Mouse (Mus musculus): Measurements from ENCODE around the gene Stox1. TPM values are rescaled to one million over a fixed set of nuclear protein-coding genes. Genes with fewer than 3 reads are reported as not detected.

Stox1 gene
- polyA plus RNA-seq, 1 experiment from 2014 or later = 1.4 TPM

DNA sequence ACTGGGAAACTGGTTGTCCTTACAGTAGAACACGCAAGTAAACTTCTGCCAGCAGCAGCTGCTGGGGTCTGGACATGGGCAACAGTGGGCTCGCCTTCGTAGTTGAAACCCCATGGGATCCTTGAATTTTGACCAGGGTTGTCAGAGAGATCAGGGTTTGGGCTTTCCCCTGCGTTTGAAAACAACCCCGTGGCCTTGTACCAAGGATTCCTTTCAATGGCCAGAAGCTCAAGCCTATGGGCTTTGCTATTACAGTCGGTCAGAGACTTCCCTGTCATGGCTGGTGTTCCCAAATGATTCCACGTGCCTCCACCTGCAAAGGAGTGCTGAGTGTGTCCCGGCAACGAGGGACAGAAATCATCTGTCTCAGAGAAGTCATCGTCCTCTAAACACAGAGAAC lies 61.8 kb downstream of the Stox1 start:
- Histone ChIP-seq H3K9me3 (no peaks in the 10 kb centered on the region), H3K4me1 (0 out of 2 replicates have a peak, but pooled peaks cover 3% of the 10 kb centered on the region), H3K36me3 (no peaks in the 10 kb centered on the region), H3K4me2 (no peak overlapping the region), H3K27ac (no peak overlapping the region), H3K9ac (no peak overlapping the region), H3K27me3 (no peaks in the 10 kb centered on the region), H3K4me3 (no peak overlapping the region)
- ATAC-seq (ENCODE audit: insufficient number of reproducible peaks, low FRiP score, low TSS enrichment, low read depth) = no peak
- WGBS = 78% methylated on average over 10 of the region's 10 CpGs

DNA sequence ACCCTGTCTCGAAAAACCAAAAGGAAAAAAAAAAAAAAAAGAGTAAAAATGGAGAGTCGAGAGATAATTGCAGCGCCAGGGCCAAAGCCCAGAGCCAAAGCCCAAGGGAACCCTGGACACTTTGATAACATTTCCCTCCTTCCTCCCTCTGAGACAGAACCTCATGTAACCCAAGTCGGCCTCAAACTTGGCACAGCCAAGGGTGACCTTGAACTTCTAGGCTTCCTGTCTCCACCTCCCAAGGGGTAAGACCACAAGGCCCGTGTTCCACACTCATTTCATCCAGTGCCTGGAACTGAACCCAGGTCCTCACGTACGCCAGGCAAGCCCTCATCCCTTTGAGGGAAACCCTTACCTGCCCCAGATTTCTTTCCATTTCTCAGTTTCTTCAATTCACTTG lies 69.2 kb downstream of the Stox1 start:
- no peak overlapping the region for H3K9ac ChIP-seq
- no peaks in the 10 kb centered on the region for H3K27me3 ChIP-seq
- peaks cover 3% of the 10 kb centered on the region; the same call in 1 of the 2 replicates for H3K4me1 ChIP-seq
- no peaks in the 10 kb centered on the region for H3K9me3 ChIP-seq
- WGBS = 79% methylated on average over 7 of the region's 7 CpGs
- no peak for ATAC-seq (ENCODE audit: insufficient number of reproducible peaks, low FRiP score, low TSS enrichment, low read depth)
- H3K36me3 ChIP-seq = no peaks in the 10 kb centered on the region
- no peak overlapping the region for H3K27ac ChIP-seq
- no peak overlapping the region for H3K4me2 ChIP-seq
- H3K4me3 ChIP-seq = no peak overlapping the region

DNA sequence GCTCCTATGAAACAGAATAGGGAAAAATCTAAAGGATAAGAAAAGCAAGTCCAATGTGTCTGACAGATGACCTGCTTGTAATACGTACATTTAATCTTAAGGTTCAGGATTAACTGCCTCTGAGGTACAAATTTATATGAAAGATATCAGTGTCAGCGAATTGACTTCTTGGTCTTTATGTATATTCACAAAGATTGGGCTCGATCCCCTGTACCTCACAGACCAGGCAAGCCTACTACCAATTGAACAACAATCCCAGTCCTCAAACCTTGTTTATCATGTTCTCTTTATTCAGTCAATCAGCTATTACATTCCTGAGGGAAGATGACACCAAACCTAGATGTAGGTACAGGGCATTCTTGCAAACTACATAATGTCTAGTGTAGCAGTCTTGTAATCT lies 74.0 kb downstream of the Stox1 start:
- H3K36me3 ChIP-seq = peaks cover 5% of the 10 kb centered on the region; the same call in 1 of the 2 replicates
- no peaks in the 10 kb centered on the region for H3K9me3 ChIP-seq
- H3K27ac ChIP-seq = peak overlapping the region; percentile 96
- ATAC-seq (ENCODE audit: insufficient number of reproducible peaks, low FRiP score, low TSS enrichment, low read depth) = no peak
- H3K4me3 ChIP-seq = peak overlapping the region; percentile 94
- WGBS = 18% methylated on average over 3 of the region's 3 CpGs
- H3K4me2 ChIP-seq = peak overlapping the region; percentile 50
- H3K9ac ChIP-seq = peak overlapping the region; percentile 24
- H3K27me3 ChIP-seq = no peaks in the 10 kb centered on the region
- H3K4me1 ChIP-seq = peaks cover 9% of the 10 kb centered on the region; the same call in 1 of the 2 replicates

DNA sequence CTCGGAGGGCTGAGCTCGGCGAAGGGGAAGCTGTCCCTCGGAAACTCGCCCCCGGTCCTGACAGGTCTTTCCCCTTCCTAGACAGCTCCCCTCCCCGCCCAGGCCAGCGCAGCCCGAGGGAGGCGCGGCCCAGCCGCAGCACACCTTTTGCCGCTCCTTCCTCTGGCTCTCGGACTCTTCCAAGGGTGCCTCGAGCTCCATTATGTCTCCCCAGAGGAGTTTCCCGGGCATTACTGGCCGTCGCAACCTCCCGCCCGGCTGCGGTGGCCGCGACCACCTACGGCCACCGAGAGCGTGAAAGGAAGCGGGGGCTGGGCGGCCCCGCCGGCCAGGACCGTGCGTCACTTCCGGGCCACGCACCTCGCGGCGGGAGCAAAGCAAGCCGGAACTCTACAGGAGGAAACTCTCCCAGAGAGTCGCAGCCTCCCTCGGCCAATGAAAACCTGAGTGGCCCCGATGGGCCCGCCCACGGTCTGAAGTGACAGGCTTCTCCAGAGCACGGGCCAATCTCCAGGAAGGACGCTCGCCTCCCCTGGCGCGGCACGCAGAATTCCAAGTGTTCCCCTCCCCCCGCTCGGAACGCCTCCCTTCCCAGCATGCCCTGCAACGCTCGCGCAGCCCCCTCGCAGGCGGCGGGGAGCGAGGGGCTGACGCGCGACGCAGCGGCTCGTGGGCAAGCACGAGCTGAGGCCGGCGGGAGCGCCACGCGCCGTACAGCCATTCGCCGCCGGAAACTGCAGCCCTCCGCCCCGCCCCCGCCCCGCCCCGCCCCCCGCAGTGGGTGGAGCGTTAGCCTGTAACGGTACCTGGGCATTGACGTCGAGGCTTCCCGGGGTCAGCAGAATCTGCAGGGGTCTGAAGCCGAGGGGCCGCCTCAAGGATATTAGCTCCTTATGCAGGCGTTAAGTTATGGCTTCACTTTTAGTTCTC lies 74.8 kb downstream of the Stox1 start, which contains the start of gene Ddx50:
Gene Ddx50 (minus strand): TSS at position 338 of the 930 bp plus-strand sequence.
- peak; percentile 100 for ATAC-seq (ENCODE audit: insufficient number of reproducible peaks, low FRiP score, low TSS enrichment, low read depth)
- peak within 1 kb of the TSS; percentile 92 for H3K9ac ChIP-seq
- WGBS = under 1% methylated on average over 84 of the region's 89 CpGs

DNA sequence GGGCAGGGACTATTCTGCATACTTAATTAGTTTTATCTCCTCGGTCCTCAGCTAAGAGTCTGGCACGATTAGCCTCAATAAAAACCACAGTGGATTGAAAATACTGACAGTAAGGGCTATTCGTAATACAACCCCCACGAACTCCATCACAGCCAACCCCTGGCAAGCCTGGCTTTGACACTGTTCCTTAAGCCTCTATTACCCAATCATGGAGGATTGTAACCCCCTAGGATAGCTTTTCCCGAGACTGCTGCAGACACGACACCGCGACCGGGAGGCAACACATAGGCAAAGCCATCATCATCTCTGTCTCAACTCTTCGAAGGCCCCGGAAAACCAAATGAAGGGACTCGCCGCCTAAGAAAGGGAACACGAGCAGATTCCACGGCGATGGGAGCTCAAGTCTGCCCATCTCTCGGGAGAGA lies 75.6 kb downstream of the Stox1 start:
- H3K27me3 ChIP-seq = no peaks in the 10 kb centered on the region
- peak overlapping the region; percentile 92 for H3K9ac ChIP-seq
- ATAC-seq (ENCODE audit: insufficient number of reproducible peaks, low FRiP score, low TSS enrichment, low read depth) = no peak
- peak overlapping the region; percentile 96 for H3K27ac ChIP-seq
- H3K4me2 ChIP-seq = peak overlapping the region; percentile 55
- peaks cover 9% of the 10 kb centered on the region; the same call in 1 of the 2 replicates for H3K4me1 ChIP-seq
- peak overlapping the region; percentile 94 for H3K4me3 ChIP-seq
- peaks cover 18% of the 10 kb centered on the region; the same call in 1 of the 2 replicates for H3K36me3 ChIP-seq
- H3K9me3 ChIP-seq = no peaks in the 10 kb centered on the region
- under 1% methylated on average over 17 of the region's 17 CpGs for WGBS

More for the DNA sequence above, 74.8 kb downstream of the Stox1 start, which contains the start of gene Ddx50:
- Histone ChIP-seq H3K4me1 (peaks cover 9% of the 10 kb centered on the region; the same call in 1 of the 2 replicates), H3K36me3 (peaks cover 12% of the 10 kb centered on the region; the same call in 1 of the 2 replicates), H3K27me3 (no peaks in the 10 kb centered on the region), H3K4me3 (peak within 1 kb of the TSS; percentile 94), H3K27ac (peak within 1 kb of the TSS; percentile 96), H3K9me3 (no peaks in the 10 kb centered on the region), H3K4me2 (peak within 1 kb of the TSS; percentile 55)

Small RNA genes within 50 kb of the gene (microRNA-seq; reads per million reads assigned to microRNA genes)
- not detected for gene Mir7215

Other genes with a start within 250 kb of the Stox1 start
- gene Vps26a, start 239.3 kb downstream of the Stox1 start, polyA plus RNA-seq (2015; fragmentation: Nextera tagmentation; extraction: Ambion mirVana) = 75.1 and 76.1 TPM in 2 replicates
- 50.5 and 56.2 TPM in 2 replicates for gene Srgn, start 198.7 kb downstream of the Stox1 start, polyA plus RNA-seq (2015; fragmentation: Nextera tagmentation; extraction: Ambion mirVana)
- 31.9 and 36.9 TPM in 2 replicates for gene Kif1bp, start 147.7 kb downstream of the Stox1 start, polyA plus RNA-seq (2015; fragmentation: Nextera tagmentation; extraction: Ambion mirVana)
- gene Ddx21, start 123.8 kb downstream of the Stox1 start, polyA plus RNA-seq (2015; fragmentation: Nextera tagmentation; extraction: Ambion mirVana) = 17.4 and 18.3 TPM in 2 replicates
- gene Ddx50, start 74.9 kb downstream of the Stox1 start, polyA plus RNA-seq (2015; fragmentation: Nextera tagmentation; extraction: Ambion mirVana) = 147 and 157 TPM in 2 replicates
- gene Ccar1, start 66.2 kb upstream of the Stox1 start, polyA plus RNA-seq (2015; fragmentation: Nextera tagmentation; extraction: Ambion mirVana) = 102 and 106 TPM in 2 replicates
- 22.8 and 24.9 TPM in 2 replicates for gene Tet1, start 182.9 kb upstream of the Stox1 start, polyA plus RNA-seq (2015; fragmentation: Nextera tagmentation; extraction: Ambion mirVana)
- 12.0 and 12.9 TPM in 2 replicates for gene Slc25a16, start 194.5 kb upstream of the Stox1 start, polyA plus RNA-seq (2015; fragmentation: Nextera tagmentation; extraction: Ambion mirVana)
- gene Dna2, start 220.9 kb upstream of the Stox1 start, polyA plus RNA-seq (2015; fragmentation: Nextera tagmentation; extraction: Ambion mirVana) = 12.5 and 12.9 TPM in 2 replicates